Mouse (Mus musculus) kidney, embryonic 14.5 days (tissue): Measurements from ENCODE around the gene Cdk9. TPM values are rescaled to one million over a fixed set of nuclear protein-coding genes. Genes with fewer than 3 reads are reported as not detected.

Experiments used
- ATAC-seq: fragments of 200-750 bp; cut with Nextera tagmentation; 2 replicates; pipeline ENCODE4 v1.8.0; 2017; ENCODE audit warnings: moderate number of reproducible peaks, mild to moderate bottlenecking, moderate TSS enrichment, moderate library complexity; ENCODE audit not compliant: low FRiP score, low TSS enrichment
- H3K27ac ChIP-seq: fragments of 300-500 bp; sonication (generic); 2 replicates; pipeline ENCODE4 v1.5.1; 2014; ENCODE audit warnings: low read depth, mild to moderate bottlenecking, low read length, moderate library complexity, mixed read lengths
- H3K27me3 ChIP-seq: fragments of 300-500 bp; sonication (generic); 2 replicates; pipeline ENCODE4 v1.6.1; 2014; ENCODE audit warnings: mild to moderate bottlenecking, low read length; ENCODE audit not compliant: control insufficient read depth, insufficient read depth
- H3K36me3 ChIP-seq: fragments of 300-500 bp; sonication (generic); 2 replicates; pipeline ENCODE4 v1.6.1; 2014; ENCODE audit warnings: low read length, mixed read lengths; ENCODE audit not compliant: control insufficient read depth, insufficient read depth
- H3K4me1 ChIP-seq: fragments of 300-500 bp; sonication (generic); 2 replicates; pipeline ENCODE4 v1.6.1; 2014; ENCODE audit warnings: low read length, mixed read lengths; ENCODE audit not compliant: control insufficient read depth, insufficient read depth
- H3K4me2 ChIP-seq: fragments of 300-500 bp; sonication (generic); replicated peaks from 2 replicates; pipeline ENCODE4 v1.6.1; 2014; ENCODE audit warnings: low read depth, mild to moderate bottlenecking, low read length
- H3K4me3 ChIP-seq: fragments of 300-500 bp; sonication (generic); 2 replicates; pipeline ENCODE4 v1.5.1; 2014; ENCODE audit warnings: mild to moderate bottlenecking, low read length
- H3K9ac ChIP-seq: fragments of 300-500 bp; sonication (generic); 2 replicates; pipeline ENCODE4 v1.6.1; 2014; ENCODE audit warnings: low read depth, mild to moderate bottlenecking, low read length, moderate library complexity
- H3K9me3 ChIP-seq: fragments of 300-500 bp; sonication (generic); 2 replicates; pipeline ENCODE4 v1.6.1; 2016; ENCODE audit warnings: low read length; ENCODE audit not compliant: control insufficient read depth
- WGBS: fragments of 180-500 bp; shearing (Covaris S2); extraction: QIAGEN DNeasy Blood & Tissue Kit; methylation state at CpG from one replicate; pipeline ENCODE4 v1.1.7; 2014; 5-methylcytosine and 5-hydroxymethylcytosine counted together
- polyA plus RNA-seq: library from polyadenylated mRNA; unstranded; fragments of >200 nt; fragmentation: Nextera tagmentation; extraction: Ambion mirVana; gene quantifications from 2 replicates; pipeline ENCODE4 v1.2.1, GENCODE M21; 2014

Cdk9 gene
- polyA plus RNA-seq, 1 experiment from 2014 or later = 105 TPM

GRCm38 (mm10) chr2:32751665-32752033, 38.8 kb upstream of the Cdk9 start:
- Histone ChIP-seq H3K9ac (peak overlapping the region; percentile 37; the same call in 1 of the 2 replicates), H3K27me3 (no peaks in the 10 kb centered on the region), H3K27ac (no peak overlapping the region), H3K9me3 (no peaks in the 10 kb centered on the region), H3K36me3 (peaks cover 32% of the 10 kb centered on the region), H3K4me1 (no peaks in the 10 kb centered on the region), H3K4me2 (peak overlapping the region; percentile 51), H3K4me3 (peak overlapping the region; percentile 32)
- WGBS = 21% methylated on average over 10 of the region's 10 CpGs
- ATAC-seq = peak; percentile 6; the same call in 1 of the 2 replicates

DNA sequence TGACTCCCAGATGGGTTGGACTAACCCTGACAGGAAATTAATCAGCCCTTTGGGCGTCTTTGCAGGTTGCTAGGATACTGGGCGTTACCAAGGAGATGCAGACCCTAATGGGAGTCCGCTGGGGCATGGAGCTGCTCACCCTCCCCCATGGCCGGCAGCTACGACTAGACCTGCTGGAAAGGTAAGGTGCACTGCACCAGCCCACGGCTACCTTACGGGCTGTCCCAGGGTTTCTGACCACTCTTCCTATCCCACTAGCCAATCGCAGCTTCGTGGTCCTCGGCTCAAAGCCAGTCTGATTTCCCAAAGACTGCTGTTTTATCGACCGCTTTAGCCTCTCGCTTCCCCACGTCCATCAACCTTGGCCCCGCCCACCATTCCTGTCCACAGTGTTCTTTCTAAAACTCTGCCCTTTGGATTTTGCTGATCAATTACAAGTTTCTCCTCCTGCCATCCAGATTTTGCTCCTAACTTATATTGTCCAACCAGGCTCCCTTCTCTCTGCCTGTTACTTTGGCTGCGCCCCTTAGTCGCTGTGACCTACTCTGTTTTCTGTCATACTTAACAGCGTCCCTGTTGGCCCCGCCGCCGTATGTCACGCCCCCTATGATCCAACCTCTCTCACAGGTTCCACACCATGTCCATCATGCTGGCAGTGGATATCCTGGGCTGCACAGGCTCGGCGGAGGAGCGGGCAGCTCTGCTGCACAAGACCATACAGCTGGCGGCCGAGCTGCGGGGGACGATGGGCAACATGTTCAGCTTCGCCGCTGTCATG, 38.2 kb upstream of the Cdk9 start:
- H3K36me3 ChIP-seq = peaks cover 38% of the 10 kb centered on the region
- WGBS = 6% methylated on average over 31 of the region's 31 CpGs
- H3K4me2 ChIP-seq = peak overlapping the region; percentile 51
- 0 out of 2 replicates have a peak overlapping the region, but pooled peaks have one; percentile 19 for H3K27ac ChIP-seq
- peak; percentile 87 for ATAC-seq
- H3K27me3 ChIP-seq = no peaks in the 10 kb centered on the region
- H3K9ac ChIP-seq = peak overlapping the region; percentile 37
- no peaks in the 10 kb centered on the region for H3K4me1 ChIP-seq
- H3K9me3 ChIP-seq = no peaks in the 10 kb centered on the region
- peak overlapping the region; percentile 32 for H3K4me3 ChIP-seq

DNA sequence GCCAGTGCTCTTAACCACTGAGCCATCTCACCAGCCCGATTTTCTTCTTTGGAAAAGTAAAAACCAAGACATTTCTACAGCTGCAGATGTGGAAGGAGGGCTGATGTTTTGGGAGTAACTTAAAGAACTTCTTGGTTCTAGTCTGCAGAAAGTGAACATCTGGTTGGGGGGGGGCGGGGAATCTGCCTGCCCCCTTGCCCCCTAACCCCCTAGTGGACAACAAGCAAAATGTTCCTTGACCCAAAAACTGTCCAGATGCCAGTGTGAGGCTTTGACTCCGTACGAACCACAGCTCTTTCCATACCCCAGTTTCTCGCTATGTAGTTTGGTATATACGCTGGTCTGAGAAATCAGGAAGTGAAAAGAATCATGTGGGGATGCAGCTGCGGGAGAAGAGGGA, 37.3 kb upstream of the Cdk9 start:
- Histone ChIP-seq H3K9me3 (no peaks in the 10 kb centered on the region), H3K9ac (no peak overlapping the region), H3K27ac (no peak overlapping the region), H3K4me2 (no peak overlapping the region), H3K27me3 (no peaks in the 10 kb centered on the region), H3K4me3 (no peak overlapping the region), H3K36me3 (peaks cover 43% of the 10 kb centered on the region), H3K4me1 (no peaks in the 10 kb centered on the region)
- WGBS = 82% methylated on average over 7 of the region's 7 CpGs
- no peak for ATAC-seq

GRCm38 (mm10) chr2:32749082-32749481, 36.2 kb upstream of the Cdk9 start:
- Histone ChIP-seq H3K36me3 (peaks cover 38% of the 10 kb centered on the region), H3K4me2 (no peak overlapping the region), H3K27me3 (no peaks in the 10 kb centered on the region), H3K4me1 (no peaks in the 10 kb centered on the region), H3K27ac (no peak overlapping the region), H3K4me3 (no peak overlapping the region), H3K9ac (no peak overlapping the region), H3K9me3 (no peaks in the 10 kb centered on the region)
- ATAC-seq = no peak
- WGBS = 87% methylated on average over 16 of the region's 16 CpGs

DNA sequence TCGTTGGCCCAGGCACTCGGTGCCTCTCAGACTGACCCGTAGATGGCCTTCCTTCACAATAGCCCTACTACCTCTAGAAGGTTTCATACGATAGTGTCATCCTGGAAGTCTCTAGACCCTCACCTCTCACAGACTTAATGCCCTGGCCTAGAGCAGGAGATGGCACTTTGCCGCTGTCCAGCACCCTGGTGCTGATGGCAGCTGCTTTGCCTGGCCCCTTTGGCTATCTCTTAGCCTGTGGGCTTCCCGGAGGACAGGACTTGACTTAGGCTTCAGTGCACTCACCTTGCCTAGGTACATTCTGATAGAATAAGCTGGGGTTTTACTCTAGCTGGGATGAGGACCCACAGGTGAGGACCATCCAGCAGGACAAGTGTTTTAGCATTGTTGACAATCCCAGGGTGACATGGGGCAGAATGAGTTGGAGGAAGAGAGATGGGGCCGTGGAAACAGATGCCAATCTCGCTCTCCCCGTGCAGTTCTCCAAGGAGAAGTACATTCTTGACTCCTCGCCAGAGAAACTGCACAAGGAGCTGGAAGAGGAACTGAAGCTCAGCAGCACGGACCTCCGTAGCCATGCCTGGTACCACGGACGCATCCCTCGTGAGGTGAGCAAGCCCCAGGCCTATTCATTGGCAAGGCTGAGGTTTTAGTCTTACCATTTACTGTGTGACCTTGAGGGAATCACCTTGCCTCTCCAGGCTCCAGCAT, 31.6 kb upstream of the Cdk9 start:
- ATAC-seq = no peak

GRCm38 (mm10) chr2:32742173-32742531, 29.3 kb upstream of the Cdk9 start:
- peaks cover 23% of the 10 kb centered on the region for H3K36me3 ChIP-seq
- no peak overlapping the region for H3K27ac ChIP-seq
- no peaks in the 10 kb centered on the region for H3K9me3 ChIP-seq
- H3K4me2 ChIP-seq = peak overlapping the region; percentile 87
- H3K4me1 ChIP-seq = peaks cover 14% of the 10 kb centered on the region
- H3K9ac ChIP-seq = no peak overlapping the region
- peaks cover 22% of the 10 kb centered on the region for H3K27me3 ChIP-seq
- ATAC-seq = peak; percentile 46
- peak overlapping the region; percentile 45 for H3K4me3 ChIP-seq
- 11% methylated on average over 18 of the region's 18 CpGs for WGBS

More for the DNA sequence above, 31.6 kb upstream of the Cdk9 start:
- H3K4me2 ChIP-seq = no peak overlapping the region
- H3K27ac ChIP-seq = no peak overlapping the region
- no peaks in the 10 kb centered on the region for H3K9me3 ChIP-seq
- peaks cover 23% of the 10 kb centered on the region for H3K36me3 ChIP-seq
- H3K4me3 ChIP-seq = no peak overlapping the region
- peaks cover 22% of the 10 kb centered on the region for H3K27me3 ChIP-seq
- peaks cover 14% of the 10 kb centered on the region for H3K4me1 ChIP-seq
- 76% methylated on average over 15 of the region's 15 CpGs for WGBS
- no peak overlapping the region for H3K9ac ChIP-seq

GRCm38 (mm10) chr2:32741273-32742172, 28.6 kb upstream of the Cdk9 start:
- Histone ChIP-seq H3K9me3 (no peaks in the 10 kb centered on the region), H3K4me2 (peak overlapping the region; percentile 87), H3K9ac (peak overlapping the region; percentile 42; the same call in 1 of the 2 replicates), H3K27me3 (peaks cover 22% of the 10 kb centered on the region), H3K4me1 (peaks cover 14% of the 10 kb centered on the region), H3K27ac (no peak overlapping the region), H3K36me3 (peaks cover 19% of the 10 kb centered on the region), H3K4me3 (peak overlapping the region; percentile 45)
- 6% methylated on average over 41 of the region's 58 CpGs for WGBS
- ATAC-seq = peak; percentile 44

DNA sequence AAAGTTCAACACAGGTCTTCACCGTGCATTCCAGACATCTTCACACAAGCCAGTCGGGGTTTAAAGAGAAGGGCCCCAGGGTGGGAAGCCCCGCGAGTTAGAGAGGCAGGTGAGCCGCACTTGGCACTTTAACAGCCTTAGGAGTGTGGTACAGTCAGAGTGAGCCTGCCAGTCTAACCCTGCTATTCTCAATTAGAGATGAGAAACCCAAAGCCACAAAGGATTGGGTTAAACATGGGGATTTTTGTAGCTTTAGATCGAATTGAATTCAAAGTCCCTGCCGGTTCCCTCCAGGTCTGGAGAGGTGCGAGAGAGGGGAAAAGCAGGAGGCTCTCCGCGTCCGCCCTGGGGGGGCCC, 28.0 kb upstream of the Cdk9 start, which contains the start of gene 6330409D20Rik:
TSS of gene 6330409D20Rik (minus strand) at position 101 of the 357 bp plus-strand sequence.
- Histone ChIP-seq H3K27me3 (peaks cover 22% of the 10 kb centered on the region), H3K4me1 (peaks cover 14% of the 10 kb centered on the region), H3K4me2 (peak within 1 kb of the TSS; percentile 87), H3K27ac (no peak within 1 kb of the TSS), H3K9me3 (no peaks in the 10 kb centered on the region), H3K4me3 (peak within 1 kb of the TSS; percentile 45), H3K9ac (peak within 1 kb of the TSS; percentile 42; the same call in 1 of the 2 replicates), H3K36me3 (peaks cover 13% of the 10 kb centered on the region)
- 6% methylated on average over 11 of the region's 11 CpGs for WGBS
- no peak for ATAC-seq
